Mouse (Mus musculus): ENCODE results near the gene Plk5. TPM values are rescaled to one million over a fixed set of nuclear protein-coding genes. Genes with fewer than 3 reads are reported as not detected.

The Plk5 gene
- total RNA-seq, 1 experiment: 6.0 TPM

- TF ChIP-seq HCFC1 (IDR thresholded peaks at IDR 0.05; ENCODE audit: borderline replicate concordance, insufficient read depth, low read length) (no peak), ZC3H11A (IDR thresholded peaks at IDR 0.05; ENCODE audit: borderline replicate concordance, low read depth, low read length) (no peak), MAFK (IDR thresholded peaks at IDR 0.05; ENCODE audit: insufficient read depth, low read depth, low read length) (no peak), ZNF384 (IDR thresholded peaks at IDR 0.05; ENCODE audit: low read depth, low read length) (no peak)
- peak overlapping the region; percentile 73 to 76 for H3K4me3 ChIP-seq (ENCODE audit: insufficient read depth in 1 of 2, low read depth in 1 of 2, low read length in 2 of 2, poor library complexity in 1 of 2, severe bottlenecking in 1 of 2)
- peaks cover 0 to 22% of the 10 kb centered on the region in 2 experiments; a peak in 1 of 4 replicates for H3K4me1 ChIP-seq (ENCODE audit: control insufficient read depth in 2 of 2, insufficient read depth in 2 of 2, low read length in 2 of 2, poor library complexity in 1 of 2)
- H3K36me3 ChIP-seq (ENCODE audit: control insufficient read depth, insufficient read depth, low read length, poor library complexity, severe bottlenecking): peaks cover 5% of the 10 kb centered on the region; the same call in 1 of the 2 replicates
- H3K9me3 ChIP-seq (ENCODE audit: control insufficient read depth, insufficient read depth, low read depth, low read length): no peaks in the 10 kb centered on the region
- no peak for DNase-seq (ENCODE audit: low read depth, low spot score)
- peak overlapping the region; percentile 46 for H3K9ac ChIP-seq (ENCODE audit: insufficient read depth, low read depth, low read length, poor library complexity, severe bottlenecking)
- no peak overlapping the region for H3K27ac ChIP-seq (ENCODE audit: insufficient read depth, low read depth, low read length, poor library complexity, severe bottlenecking)
- in situ Hi-C loops (cut with MboI; ENCODE audit: low sequenced_read_pairs in 2 of 2, unreplicated experiment in 2 of 2): no loop called here
Measured at GRCm38 (mm10) chr10:80323261-80324119, 32.8 kb upstream of the Plk5 start.

- TF ChIP-seq MAFK (IDR thresholded peaks at IDR 0.05; ENCODE audit: insufficient read depth, low read depth, low read length) (no peak), ZNF384 (IDR thresholded peaks at IDR 0.05; ENCODE audit: low read depth, low read length) (no peak), CHD2 (IDR thresholded peaks at IDR 0.05; ENCODE audit: low read depth, low read length) (no peak), HCFC1 (IDR thresholded peaks at IDR 0.05; ENCODE audit: borderline replicate concordance, insufficient read depth, low read length) (no peak), ZC3H11A (IDR thresholded peaks at IDR 0.05; ENCODE audit: borderline replicate concordance, low read depth, low read length) (no peak)
- H3K4me3 ChIP-seq (ENCODE audit: insufficient read depth in 1 of 2, low read depth in 1 of 2, low read length in 2 of 2, poor library complexity in 1 of 2, severe bottlenecking in 1 of 2): no peak overlapping the region; a peak in 1 of 4 replicates
- H3K9ac ChIP-seq (ENCODE audit: insufficient read depth, low read depth, low read length, poor library complexity, severe bottlenecking): no peak overlapping the region
- no peaks in the 10 kb centered on the region for H3K36me3 ChIP-seq (ENCODE audit: control insufficient read depth, insufficient read depth, low read length, poor library complexity, severe bottlenecking)
- in situ Hi-C loops (cut with MboI; ENCODE audit: low sequenced_read_pairs in 2 of 2, unreplicated experiment in 2 of 2): no loop called here
- DNase-seq (ENCODE audit: low read depth, low spot score): no peak
- H3K4me1 ChIP-seq (ENCODE audit: control insufficient read depth in 2 of 2, insufficient read depth in 2 of 2, low read length in 2 of 2, poor library complexity in 1 of 2): peaks cover 0 to 29% of the 10 kb centered on the region in 2 experiments; a peak in 2 of 4 replicates
- H3K9me3 ChIP-seq (ENCODE audit: control insufficient read depth, insufficient read depth, low read depth, low read length): no peaks in the 10 kb centered on the region
- H3K27ac ChIP-seq (ENCODE audit: insufficient read depth, low read depth, low read length, poor library complexity, severe bottlenecking): no peak overlapping the region
Measured at GRCm38 (mm10) chr10:80324120-80325037, 31.9 kb upstream of the Plk5 start.

- Histone ChIP-seq H3K9me3 (ENCODE audit: control insufficient read depth, insufficient read depth, low read depth, low read length) (no peaks in the 10 kb centered on the region), H3K9ac (ENCODE audit: insufficient read depth, low read depth, low read length, poor library complexity, severe bottlenecking) (no peak overlapping the region), H3K27ac (ENCODE audit: insufficient read depth, low read depth, low read length, poor library complexity, severe bottlenecking) (no peak overlapping the region), H3K4me1 (ENCODE audit: control insufficient read depth in 2 of 2, insufficient read depth in 2 of 2, low read length in 2 of 2, poor library complexity in 1 of 2) (peaks cover 0 to 29% of the 10 kb centered on the region in 2 experiments; a peak in 2 of 4 replicates), H3K4me3 (ENCODE audit: insufficient read depth in 1 of 2, low read depth in 1 of 2, low read length in 2 of 2, poor library complexity in 1 of 2, severe bottlenecking in 1 of 2) (no peak overlapping the region), H3K36me3 (ENCODE audit: control insufficient read depth, insufficient read depth, low read length, poor library complexity, severe bottlenecking) (no peaks in the 10 kb centered on the region)
- in situ Hi-C loops (cut with MboI; ENCODE audit: low sequenced_read_pairs in 2 of 2, unreplicated experiment in 2 of 2): no loop called here
- TF ChIP-seq HCFC1 (IDR thresholded peaks at IDR 0.05; ENCODE audit: borderline replicate concordance, insufficient read depth, low read length) (no peak), CHD2 (IDR thresholded peaks at IDR 0.05; ENCODE audit: low read depth, low read length) (no peak), MAFK (IDR thresholded peaks at IDR 0.05; ENCODE audit: insufficient read depth, low read depth, low read length) (no peak), ZNF384 (IDR thresholded peaks at IDR 0.05; ENCODE audit: low read depth, low read length) (no peak), ZC3H11A (IDR thresholded peaks at IDR 0.05; ENCODE audit: borderline replicate concordance, low read depth, low read length) (no peak)
- no peak for DNase-seq (ENCODE audit: low read depth, low spot score)
Measured at GRCm38 (mm10) chr10:80325045-80325444, 31.2 kb upstream of the Plk5 start.

GRCm38 (mm10) chr10:80329273-80330081 lies 26.8 kb upstream of the Plk5 start, which contains the start of the genes Pcsk4 and Reep6:
TSS of gene Pcsk4 (minus strand) at chr10:80329498.
TSS of gene Reep6 (plus strand) at chr10:80329953.
- in situ Hi-C loops (cut with MboI; ENCODE audit: low sequenced_read_pairs in 2 of 2, unreplicated experiment in 2 of 2): no loop called here
- peak; percentile 100 for DNase-seq (ENCODE audit: low read depth, low spot score)

More at GRCm38 (mm10) chr10:80329273-80330081, 26.8 kb upstream of the Plk5 start, which contains the start of the genes Pcsk4 and Reep6:
- H3K9me3 ChIP-seq (ENCODE audit: control insufficient read depth, insufficient read depth, low read depth, low read length): no peaks in the 10 kb centered on the region
- 0 out of 2 replicates have a peak, but pooled peaks have one; percentile 22 for TF ChIP-seq HCFC1 (IDR thresholded peaks at IDR 0.05; ENCODE audit: borderline replicate concordance, insufficient read depth, low read length)
- TF ChIP-seq ZNF384 (IDR thresholded peaks at IDR 0.05; ENCODE audit: low read depth, low read length): no peak
- peak; percentile 67; the same call in 1 of the 2 replicates for TF ChIP-seq CHD2 (IDR thresholded peaks at IDR 0.05; ENCODE audit: low read depth, low read length)
- no peak for TF ChIP-seq ZC3H11A (IDR thresholded peaks at IDR 0.05; ENCODE audit: borderline replicate concordance, low read depth, low read length)
- no peak for TF ChIP-seq MAFK (IDR thresholded peaks at IDR 0.05; ENCODE audit: insufficient read depth, low read depth, low read length)
- peak within 1 kb of the TSS; percentile 76 to 93 for H3K4me3 ChIP-seq (ENCODE audit: insufficient read depth in 1 of 2, low read depth in 1 of 2, low read length in 2 of 2, poor library complexity in 1 of 2, severe bottlenecking in 1 of 2)
- H3K27ac ChIP-seq (ENCODE audit: insufficient read depth, low read depth, low read length, poor library complexity, severe bottlenecking): no peak within 1 kb of the TSS
- H3K36me3 ChIP-seq (ENCODE audit: control insufficient read depth, insufficient read depth, low read length, poor library complexity, severe bottlenecking): no peaks in the 10 kb centered on the region; the same call in 1 of the 2 replicates
- peak within 1 kb of the TSS; percentile 82 for H3K9ac ChIP-seq (ENCODE audit: insufficient read depth, low read depth, low read length, poor library complexity, severe bottlenecking)
- H3K4me1 ChIP-seq (ENCODE audit: control insufficient read depth in 2 of 2, insufficient read depth in 2 of 2, low read length in 2 of 2, poor library complexity in 1 of 2): peaks cover 0 to 21% of the 10 kb centered on the region in 2 experiments; a peak in 2 of 4 replicates
